Comparison of ENCODE assay signal across 7 mouse cellular contexts in genomic region chr5:139149681-139150602, GRCm38 (mm10). TPM values are rescaled to one million over a fixed set of nuclear protein-coding genes. Genes with fewer than 3 reads are reported as not detected.
A peak's percentile ranks its signal among the peaks of the same experiment; 100 is the strongest.
DNase-seq lines count a peak whose midpoint lies in the region; ATAC-seq and TF ChIP-seq lines count a peak whose summit lies in the region.

TSS of gene Prkar1b (minus strand) at chr5:139150001.
TSS of gene Dnaaf5 (plus strand) at chr5:139150223.

- peak within 1 kb of the TSS; percentile 84 for H3K27ac ChIP-seq in embryonic facial prominence, embryonic 10.5 days (replicated peaks)
- H3K27ac ChIP-seq in intestine, postnatal 0 days (ENCODE audit: low read depth, low read length): peak within 1 kb of the TSS; percentile 21
- H3K27ac ChIP-seq in midbrain, embryonic 12.5 days (replicated peaks): peak within 1 kb of the TSS; percentile 79
- peak within 1 kb of the TSS; percentile 63 for H3K27ac ChIP-seq in small intestine, adult 2 months (ENCODE audit: insufficient read depth, low read depth, low read length)

- intact Hi-C loops in left cerebral cortex, postnatal 4 days (cut with DNase I): loop anchor here (10.0 kb wide), 1 partner anchor 155 kb away; the partner anchor contains the start of gene Pdgfa

- peak; percentile 93 for ATAC-seq in intestine, postnatal 0 days
- ATAC-seq in midbrain, embryonic 12.5 days (ENCODE audit: low FRiP score, low read depth): peak; percentile 94

- H3K4me3 ChIP-seq in embryonic facial prominence, embryonic 10.5 days: peak within 1 kb of the TSS; percentile 91
- H3K4me3 ChIP-seq in intestine, postnatal 0 days (ENCODE audit: low read depth, low read length): peak within 1 kb of the TSS; percentile 92
- H3K4me3 ChIP-seq in midbrain, embryonic 12.5 days: peak within 1 kb of the TSS; percentile 98
- peak within 1 kb of the TSS; percentile 68 for H3K4me3 ChIP-seq in small intestine, adult 2 months (ENCODE audit: low read depth, low read length)

- under 1% methylated on average over 87 of the region's 87 CpGs for WGBS in embryonic facial prominence, embryonic 10.5 days
- under 1% methylated on average over 75 of the region's 87 CpGs for WGBS in intestine, postnatal 0 days
- under 1% methylated on average over 80 of the region's 87 CpGs for WGBS in midbrain, embryonic 12.5 days
- under 1% methylated on average over 82 of the region's 87 CpGs for WGBS in small intestine, adult 2 months

- H3K36me3 ChIP-seq in embryonic facial prominence, embryonic 10.5 days (replicated peaks): peaks cover 34% of the 10 kb centered on the region
- peaks cover 33% of the 10 kb centered on the region for H3K36me3 ChIP-seq in intestine, postnatal 0 days (ENCODE audit: control insufficient read depth, insufficient read depth)
- H3K36me3 ChIP-seq in midbrain, embryonic 12.5 days: peaks cover 30% of the 10 kb centered on the region
- peaks cover 12% of the 10 kb centered on the region for H3K36me3 ChIP-seq in small intestine, adult 2 months (ENCODE audit: control insufficient read depth, insufficient read depth, low read length)

- peaks cover 24% of the 10 kb centered on the region for H3K4me1 ChIP-seq in embryonic facial prominence, embryonic 10.5 days
- no peaks in the 10 kb centered on the region; the same call in 1 of the 2 replicates for H3K4me1 ChIP-seq in intestine, postnatal 0 days (replicated peaks; ENCODE audit: control insufficient read depth, insufficient read depth, low read length)
- peaks cover 17% of the 10 kb centered on the region for H3K4me1 ChIP-seq in midbrain, embryonic 12.5 days
- peaks cover 5% of the 10 kb centered on the region; the same call in 1 of the 2 replicates for H3K4me1 ChIP-seq in small intestine, adult 2 months (ENCODE audit: control insufficient read depth, insufficient read depth, insufficient read length, low read length)

- H3K27me3 ChIP-seq in embryonic facial prominence, embryonic 10.5 days (replicated peaks; ENCODE audit: low read depth, poor library complexity, severe bottlenecking): no peaks in the 10 kb centered on the region
- no peaks in the 10 kb centered on the region for H3K27me3 ChIP-seq in intestine, postnatal 0 days (replicated peaks; ENCODE audit: control insufficient read depth, insufficient read depth, low read length)
- no peaks in the 10 kb centered on the region for H3K27me3 ChIP-seq in midbrain, embryonic 12.5 days
- no peaks in the 10 kb centered on the region for H3K27me3 ChIP-seq in small intestine, adult 2 months (ENCODE audit: control insufficient read depth, insufficient read depth, low read length)

- TF ChIP-seq CTCF in intestine, postnatal 0 days (IDR thresholded peaks at IDR 0.05; ENCODE audit: low read depth): 0 out of 2 replicates have a peak, but pooled peaks have one; percentile 2
- TF ChIP-seq CTCF in small intestine, adult 2 months (IDR thresholded peaks at IDR 0.05; ENCODE audit: extremely low read depth, insufficient read length, insufficient replicate concordance, low read depth, low read length): no peak

- peak within 1 kb of the TSS; percentile 68 for H3K9ac ChIP-seq in intestine, postnatal 0 days (ENCODE audit: low read depth, low read length)
- peak within 1 kb of the TSS; percentile 87 for H3K9ac ChIP-seq in midbrain, embryonic 12.5 days (replicated peaks)

- no peaks in the 10 kb centered on the region for H3K9me3 ChIP-seq in embryonic facial prominence, embryonic 10.5 days
- no peaks in the 10 kb centered on the region for H3K9me3 ChIP-seq in intestine, postnatal 0 days (ENCODE audit: control insufficient read depth)
- no peaks in the 10 kb centered on the region for H3K9me3 ChIP-seq in midbrain, embryonic 12.5 days

- H3K4me2 ChIP-seq in intestine, postnatal 0 days (replicated peaks; ENCODE audit: low read depth): peak within 1 kb of the TSS; percentile 94
- H3K4me2 ChIP-seq in midbrain, embryonic 12.5 days (replicated peaks): peak within 1 kb of the TSS; percentile 97

- peak; percentile 32; the same call in 1 of the 2 replicates for TF ChIP-seq POLR2A in small intestine, adult 2 months (IDR thresholded peaks at IDR 0.05; ENCODE audit: low read depth, low read length)

- DNase-seq in adrenal gland, postnatal 10 days: peak; percentile 98
- peak; percentile 100 for DNase-seq in embryonic facial prominence, embryonic 10.5 days (ENCODE audit: low spot score)
- peak; percentile 80 for DNase-seq in gonadal fat pad, adult 2 months (ENCODE audit: low read depth)
- DNase-seq in left cerebral cortex, postnatal 4 days: peak; percentile 98

RNA-seq across cellular contexts. Expression of gene Prkar1b, which starts in this region (rescaled TPM):
- 10 to 100 TPM; 14.9 to 24.9 TPM for total RNA-seq in adrenal gland, postnatal 10 days (2021)
- polyA plus RNA-seq in embryonic facial prominence, embryonic 10.5 days (2016; fragmentation: Nextera tagmentation; extraction: Ambion mirVana): 7.3 and 9.0 TPM in 2 replicates
- polyA plus RNA-seq in gonadal fat pad, adult 2 months (2012; rRNA removed): 3.5 and 5.1 TPM in 2 replicates
- 10.0 and 10.9 TPM in 2 replicates for polyA plus RNA-seq in intestine, postnatal 0 days (2015; fragmentation: Nextera tagmentation; extraction: Ambion mirVana)
- 100 to 1,000 TPM; 366 to 388 TPM for total RNA-seq in left cerebral cortex, postnatal 4 days (2021)
- 45.5 and 50.4 TPM in 2 replicates for polyA plus RNA-seq in midbrain, embryonic 12.5 days (2016; fragmentation: Nextera tagmentation; extraction: Ambion mirVana)
- 2.2 and 3.8 TPM in 2 replicates for polyA plus RNA-seq in small intestine, adult 2 months (2012; rRNA removed)

RNA-seq across cellular contexts. Expression of gene Dnaaf5, which starts in this region (rescaled TPM):
- total RNA-seq in adrenal gland, postnatal 10 days (2021): 10 to 100 TPM; 15.9 to 19.1 TPM
- polyA plus RNA-seq in embryonic facial prominence, embryonic 10.5 days (2016; fragmentation: Nextera tagmentation; extraction: Ambion mirVana): 9.6 and 10.6 TPM in 2 replicates
- polyA plus RNA-seq in gonadal fat pad, adult 2 months (2012; rRNA removed): 13.9 and 16.0 TPM in 2 replicates
- polyA plus RNA-seq in intestine, postnatal 0 days (2015; fragmentation: Nextera tagmentation; extraction: Ambion mirVana): 2.5 and 2.9 TPM in 2 replicates
- total RNA-seq in left cerebral cortex, postnatal 4 days (2021): 10 to 100 TPM in 1 of 2 experiments, 1 to 10 TPM in 1; 7.8 to 11.4 TPM
- 6.7 and 6.9 TPM in 2 replicates for polyA plus RNA-seq in midbrain, embryonic 12.5 days (2016; fragmentation: Nextera tagmentation; extraction: Ambion mirVana)
- 12.0 and 16.4 TPM in 2 replicates for polyA plus RNA-seq in small intestine, adult 2 months (2012; rRNA removed)

Comparison
In these comparisons a context has a peak if more than half of its experiments do, and no peak if none do; other contexts are left out.
1. Peak in every context shown above with its lines: DNase-seq, ATAC-seq, H3K4me3 ChIP-seq and H3K27ac ChIP-seq.
2. RNA of gene Prkar1b (total RNA-seq): 366 to 388 TPM in left cerebral cortex, postnatal 4 days; 14.9 to 24.9 TPM in adrenal gland, postnatal 10 days; every median in the first group is over 10 times any median in the second.
3. H3K27ac ChIP-seq: peak in every context shown above with its lines; median percentile 84 in embryonic facial prominence, embryonic 10.5 days; 79 in midbrain, embryonic 12.5 days; 63 in small intestine, adult 2 months; 21 in intestine, postnatal 0 days.